Mouse (Mus musculus): ENCODE results near the gene Hcrtr1.

DNA sequence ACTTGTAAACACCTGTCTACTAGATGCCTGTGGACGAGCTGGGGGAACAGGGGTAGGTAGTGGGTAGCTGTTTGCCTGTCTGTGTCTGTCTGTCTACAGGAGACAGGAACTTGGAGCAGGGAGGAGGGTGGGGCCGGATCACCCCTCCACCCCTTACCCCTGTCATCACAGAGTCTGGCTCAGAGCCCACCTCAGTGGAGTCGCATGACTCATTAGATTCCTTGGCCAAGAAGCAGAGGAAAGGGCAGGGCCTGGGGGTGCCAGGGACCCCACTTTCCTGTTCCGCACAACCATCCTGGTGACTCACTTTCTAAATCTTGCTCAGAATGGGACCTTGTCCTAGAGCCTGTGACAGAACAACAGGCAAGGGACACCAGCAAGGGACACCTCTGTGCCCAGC, 37.9 kb upstream of the Hcrtr1 start:
- TF ChIP-seq HCFC1 (IDR thresholded peaks at IDR 0.05; ENCODE audit: borderline replicate concordance, insufficient read depth, low read length) (no peak), CHD2 (IDR thresholded peaks at IDR 0.05; ENCODE audit: low read depth, low read length) (no peak), ZNF384 (IDR thresholded peaks at IDR 0.05; ENCODE audit: low read depth, low read length) (no peak)
